28 mouse cellular contexts compared by ENCODE assay signal in the genomic region with DNA sequence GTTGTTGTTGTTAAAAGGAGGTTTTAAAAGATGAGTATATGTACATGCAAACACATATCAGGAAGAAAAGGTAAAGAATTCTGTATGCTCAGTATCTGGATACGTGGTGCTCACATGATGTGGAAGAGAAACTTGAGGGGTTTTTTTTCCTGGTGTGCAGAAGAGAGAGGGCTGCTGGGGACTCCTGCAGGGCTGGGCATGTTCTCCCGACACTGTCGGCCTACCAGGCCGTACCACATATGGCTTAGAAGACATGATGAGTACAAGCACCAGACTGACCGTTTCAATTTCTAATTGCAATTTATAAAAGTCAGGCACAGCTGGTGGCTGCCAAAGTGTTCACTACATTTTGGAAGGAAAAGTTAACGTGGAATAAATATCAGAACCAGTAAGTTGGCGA. TPM values are rescaled to one million over a fixed set of nuclear protein-coding genes. Genes with fewer than 3 reads are reported as not detected.
"Had no signal": no experiment of that assay in that cellular context is flagged by ENCODE, and none has a peak within 500 bp of the region (broad histone marks: within the 10 kb centered on the region; RNA-seq: fewer than 3 reads in every experiment).

No protein-coding gene starts in this region.

- H3K9ac ChIP-seq: embryonic facial prominence, embryonic 12.5 days; embryonic facial prominence, embryonic 13.5 days; embryonic facial prominence, embryonic 15.5 days; forebrain, embryonic 12.5 days; forebrain, embryonic 13.5 days; forebrain, embryonic 15.5 days; forebrain, postnatal 0 days had no signal

- H3K4me3 ChIP-seq: embryonic facial prominence, embryonic 12.5 days; embryonic facial prominence, embryonic 13.5 days; embryonic facial prominence, embryonic 15.5 days; erythroblast, embryonic 14.5 days; forebrain, embryonic 10.5 days; forebrain, embryonic 12.5 days; forebrain, embryonic 13.5 days; forebrain, embryonic 15.5 days; gastrocnemius, adult 2 months; heart, adult 2 months had no signal

- H3K4me2 ChIP-seq: embryonic facial prominence, embryonic 12.5 days; embryonic facial prominence, embryonic 13.5 days; embryonic facial prominence, embryonic 15.5 days; forebrain, embryonic 12.5 days; forebrain, embryonic 13.5 days; forebrain, embryonic 15.5 days had no signal

- ATAC-seq: forebrain, embryonic 13.5 days; forebrain, embryonic 14.5 days; forebrain, embryonic 15.5 days; forebrain, embryonic 16.5 days; forebrain, postnatal 0 days had no signal

- H3K4me1 ChIP-seq: embryonic facial prominence, embryonic 12.5 days; embryonic facial prominence, embryonic 13.5 days; embryonic facial prominence, embryonic 15.5 days; forebrain, embryonic 10.5 days; forebrain, embryonic 12.5 days; forebrain, embryonic 13.5 days; forebrain, embryonic 15.5 days had no signal

- H3K27ac ChIP-seq: embryonic facial prominence, embryonic 12.5 days; forebrain, embryonic 10.5 days; forebrain, embryonic 12.5 days; forebrain, embryonic 13.5 days; forebrain, embryonic 15.5 days; gastrocnemius, adult 2 months; heart, adult 2 months had no signal

- DNase-seq: cerebellum, adult 18-20 months; cerebellum, adult 2 months; cerebellum, adult 8-10 months; cerebellum, adult 9-10 months; cerebellum, adult 9-11 months; cerebellum, postnatal 10 days; cerebellum, postnatal 14 days; cerebellum, postnatal 25 days; cerebellum, postnatal 36 days; embryo, embryonic 11 days; forebrain, postnatal 0 days; gastrocnemius, adult 2 months; gastrocnemius, postnatal 10 days; gastrocnemius, postnatal 14 days; gastrocnemius, postnatal 25 days; gastrocnemius, postnatal 36 days; heart, adult 18-20 months; heart, adult 2 months had no signal

- H3K9me3 ChIP-seq: embryonic facial prominence, embryonic 12.5 days; embryonic facial prominence, embryonic 13.5 days; embryonic facial prominence, embryonic 15.5 days; forebrain, embryonic 10.5 days; forebrain, embryonic 12.5 days; forebrain, embryonic 13.5 days; forebrain, embryonic 15.5 days had no signal

- H3K27me3 ChIP-seq: embryonic facial prominence, embryonic 12.5 days; embryonic facial prominence, embryonic 13.5 days; embryonic facial prominence, embryonic 15.5 days; forebrain, embryonic 12.5 days; forebrain, embryonic 13.5 days; forebrain, embryonic 15.5 days had no signal

RNA-seq across cellular contexts. Expression of gene Large2, which starts 49.0 kb away (rescaled TPM):
- total RNA-seq: heart, adult 2 months had no signal
- polyA plus RNA-seq: erythroblast, embryonic 14.5 days had no signal
